Mouse (Mus musculus) testis, adult 2 months (tissue): ENCODE results near the gene Fign.

ENCODE experiments used
- CTCF ChIP-seq: fragments of 200-500 bp; IDR thresholded peaks from 2 replicates; pipeline ENCODE4 v1.5.1; 2012; ENCODE audit warnings: low read depth, mild to moderate bottlenecking, inconsistent platforms, low read length, moderate library complexity; ENCODE audit not compliant: control insufficient read depth, insufficient read depth, insufficient replicate concordance
- POLR2A ChIP-seq: fragments of 200-500 bp; IDR thresholded peaks from 2 replicates; pipeline ENCODE4 v1.6.1; 2012; ENCODE audit warnings: low read depth, mild to moderate bottlenecking, inconsistent platforms, low read length, moderate library complexity; ENCODE audit not compliant: control insufficient read depth

DNA sequence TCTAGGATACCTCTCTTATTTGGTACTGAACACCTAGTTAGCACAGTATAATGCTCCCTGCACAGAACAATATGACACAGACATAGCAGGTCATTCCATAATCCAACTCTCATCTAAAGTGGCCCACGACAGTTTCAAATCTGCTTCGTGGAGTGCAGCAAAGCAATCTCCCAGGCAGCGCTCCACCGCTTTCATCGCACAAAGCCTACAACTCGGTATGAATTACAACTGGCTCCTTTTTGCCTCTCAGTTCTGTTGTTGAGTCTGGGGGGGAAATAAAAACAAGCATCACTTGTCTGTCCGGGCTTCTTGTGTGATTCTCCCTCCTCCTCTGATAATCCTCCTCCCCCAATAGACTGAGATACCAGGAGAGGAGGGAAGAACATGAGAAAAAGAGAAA lies 116.4 kb downstream of the Fign start:
- TF ChIP-seq POLR2A (no peak), CTCF (no peak)
